Mouse (Mus musculus): Measurements from ENCODE around the gene Mydgf.
A peak's percentile ranks its signal among the peaks of the same experiment; 100 is the strongest.

Mydgf gene

GRCm38 (mm10) chr17:56183658-56184103 is at the start of gene Mydgf:
Mydgf (minus strand) TSS chr17:56183920.
- peak; percentile 98 for DNase-seq (ENCODE audit: low spot score)

- DNase-seq (ENCODE audit: low spot score), result no peak
Observed at GRCm38 (mm10) chr17:56233389-56233788, 49.7 kb upstream of the Mydgf start.

- DNase-seq (ENCODE audit: low spot score), result no peak
Observed at GRCm38 (mm10) chr17:56229943-56230342, 46.2 kb upstream of the Mydgf start.

GRCm38 (mm10) chr17:56226566-56226965 is 42.8 kb upstream of the Mydgf start:
- DNase-seq (ENCODE audit: low spot score), result no peak

GRCm38 (mm10) chr17:56224916-56225315 is 41.2 kb upstream of the Mydgf start:
- DNase-seq (ENCODE audit: low spot score), result no peak

GRCm38 (mm10) chr17:56219805-56220204 is 36.1 kb upstream of the Mydgf start:
- no peak for DNase-seq (ENCODE audit: low spot score)

- no peak for DNase-seq (ENCODE audit: low spot score)
Observed at GRCm38 (mm10) chr17:56219251-56219650, 35.5 kb upstream of the Mydgf start.

- peak; percentile 96 for DNase-seq (ENCODE audit: low spot score)
Observed at GRCm38 (mm10) chr17:56218377-56219191, 34.9 kb upstream of the Mydgf start, which contains the start of gene Dpp9. Dpp9 (minus strand) TSS chr17:56218905.

GRCm38 (mm10) chr17:56217670-56218069 is 34.0 kb upstream of the Mydgf start:
- DNase-seq (ENCODE audit: low spot score), result no peak

- no peak for DNase-seq (ENCODE audit: low spot score)
Observed at GRCm38 (mm10) chr17:56214229-56214628, 30.5 kb upstream of the Mydgf start.

- no peak for DNase-seq (ENCODE audit: low spot score)
Observed at GRCm38 (mm10) chr17:56212676-56213075, 29.0 kb upstream of the Mydgf start.

GRCm38 (mm10) chr17:56211090-56211489 is 27.4 kb upstream of the Mydgf start:
- DNase-seq (ENCODE audit: low spot score), result no peak

GRCm38 (mm10) chr17:56208821-56209220 is 25.1 kb upstream of the Mydgf start:
- no peak for DNase-seq (ENCODE audit: low spot score)

GRCm38 (mm10) chr17:56207963-56208530 is 24.3 kb upstream of the Mydgf start:
- DNase-seq (ENCODE audit: low spot score), result no peak

GRCm38 (mm10) chr17:56206986-56207674 is 23.4 kb upstream of the Mydgf start:
- no peak for DNase-seq (ENCODE audit: low spot score)

GRCm38 (mm10) chr17:56206276-56206884 is 22.7 kb upstream of the Mydgf start:
- DNase-seq (ENCODE audit: low spot score), result no peak

- DNase-seq (ENCODE audit: low spot score), result peak; percentile 25
Observed at GRCm38 (mm10) chr17:56203729-56204128, 20.0 kb upstream of the Mydgf start.

GRCm38 (mm10) chr17:56202476-56202875 is 18.8 kb upstream of the Mydgf start:
- no peak for DNase-seq (ENCODE audit: low spot score)

- DNase-seq (ENCODE audit: low spot score), result no peak
Observed at GRCm38 (mm10) chr17:56201642-56202041, 17.9 kb upstream of the Mydgf start.

GRCm38 (mm10) chr17:56200586-56200985 is 16.9 kb upstream of the Mydgf start:
- DNase-seq (ENCODE audit: low spot score), result no peak

GRCm38 (mm10) chr17:56196860-56197259 is 13.1 kb upstream of the Mydgf start:
- no peak for DNase-seq (ENCODE audit: low spot score)

- no peak for DNase-seq (ENCODE audit: low spot score)
Observed at GRCm38 (mm10) chr17:56194765-56195164, 11.0 kb upstream of the Mydgf start.

All from embryo, embryonic 10 days (tissue).